Mouse (Mus musculus) kidney, adult 2 months (tissue): Measurements from ENCODE around the gene 4930583I09Rik. TPM values are rescaled to one million over a fixed set of nuclear protein-coding genes. Genes with fewer than 3 reads are reported as not detected.

Experiments
- DNase-seq: peaks from one replicate; pipeline ENCODE4 v3.0.0; 2021
- H3K27ac ChIP-seq: fragments of 200-500 bp; 2 replicates; pipeline ENCODE4 v1.5.1; 2012; ENCODE audit warnings: low read depth, low read length, control low read depth, inconsistent platforms; ENCODE audit not compliant: insufficient read depth
- H3K27me3 ChIP-seq: fragments of 200-500 bp; replicated peaks from 2 replicates; pipeline ENCODE4 v1.6.1; 2012; ENCODE audit warnings: mild to moderate bottlenecking, moderate library complexity, low read length, inconsistent platforms; ENCODE audit not compliant: control insufficient read depth, insufficient read depth
- H3K36me3 ChIP-seq: fragments of 200-500 bp; 2 replicates; pipeline ENCODE4 v1.6.1; 2012; ENCODE audit warnings: mild to moderate bottlenecking, moderate library complexity, low read length, inconsistent platforms; ENCODE audit not compliant: control insufficient read depth, insufficient read depth
- H3K4me1 ChIP-seq: fragments of 200-500 bp; 2 replicates; pipeline ENCODE4 v1.6.1; 2011; ENCODE audit warnings: low read length; ENCODE audit not compliant: control insufficient read depth, insufficient read depth
- H3K4me3 ChIP-seq: fragments of 200-500 bp; 2 replicates; pipeline ENCODE4 v1.5.1; 2011; ENCODE audit warnings: mild to moderate bottlenecking, low read depth, low read length, control low read depth; ENCODE audit not compliant: insufficient read depth
- CTCF ChIP-seq: fragments of 200-500 bp; conservative IDR thresholded peaks from 2 replicates; pipeline ENCODE4 v1.5.1; 2011; ENCODE audit warnings: low read depth, mild to moderate bottlenecking, control low read depth, low read length, moderate library complexity, mixed read lengths; ENCODE audit not compliant: insufficient read depth, insufficient read length
- POLR2A ChIP-seq: fragments of 200-500 bp; IDR thresholded peaks from one replicate; pipeline ENCODE4 v1.6.1; 2011; ENCODE audit warnings: low read depth, low read length, control low read depth
- WGBS: fragments of 180-500 bp; shearing (Covaris S2); methylation state at CpG from one replicate; pipeline ENCODE4 v1.1.7; 2018; 5-methylcytosine and 5-hydroxymethylcytosine counted together
- polyA plus RNA-seq: library from polyadenylated mRNA; depleted of rRNA; stranded (reverse); fragments of >200 nt; gene quantifications from 2 replicates; pipeline ENCODE4 v1.2.3, GENCODE M21; 2012

Gene 4930583I09Rik
- polyA plus RNA-seq, 1 experiment, result not detected

GRCm38 (mm10) chr17:64822561-64822960 is 13.3 kb downstream of the 4930583I09Rik start:
- WGBS, result 85% methylated on average over 5 of the region's 5 CpGs
- no peak overlapping the region for H3K4me3 ChIP-seq
- H3K27ac ChIP-seq, result no peak overlapping the region
- H3K4me1 ChIP-seq, result no peaks in the 10 kb centered on the region
- H3K36me3 ChIP-seq, result no peaks in the 10 kb centered on the region
- no peak for DNase-seq
- no peak for TF ChIP-seq POLR2A
- no peak for TF ChIP-seq CTCF
- no peaks in the 10 kb centered on the region; the same call in 1 of the 2 replicates for H3K27me3 ChIP-seq

- DNase-seq, result no peak
- H3K36me3 ChIP-seq, result no peaks in the 10 kb centered on the region
- H3K4me1 ChIP-seq, result no peaks in the 10 kb centered on the region
- TF ChIP-seq POLR2A (no peak), CTCF (no peak)
- no peaks in the 10 kb centered on the region; the same call in 1 of the 2 replicates for H3K27me3 ChIP-seq
- no peak overlapping the region for H3K4me3 ChIP-seq
- H3K27ac ChIP-seq, result no peak overlapping the region
- WGBS, result 82% methylated on average over 7 of the region's 7 CpGs
Measured at GRCm38 (mm10) chr17:64820841-64821593, 14.9 kb downstream of the 4930583I09Rik start.

- Histone ChIP-seq H3K27ac (no peak overlapping the region), H3K36me3 (no peaks in the 10 kb centered on the region), H3K4me3 (no peak overlapping the region), H3K27me3 (no peaks in the 10 kb centered on the region; the same call in 1 of the 2 replicates), H3K4me1 (no peaks in the 10 kb centered on the region)
- 93% methylated on average over 3 of the region's 3 CpGs for WGBS
- no peak for DNase-seq
- TF ChIP-seq POLR2A (no peak), CTCF (no peak)
Measured at GRCm38 (mm10) chr17:64816298-64816697, 19.6 kb downstream of the 4930583I09Rik start.

- Histone ChIP-seq H3K4me1 (no peaks in the 10 kb centered on the region), H3K27me3 (no peaks in the 10 kb centered on the region; the same call in 1 of the 2 replicates), H3K27ac (no peak overlapping the region), H3K36me3 (no peaks in the 10 kb centered on the region), H3K4me3 (no peak overlapping the region)
- WGBS, result 82% methylated on average over 2 of the region's 2 CpGs
- TF ChIP-seq CTCF (no peak), POLR2A (no peak)
- DNase-seq, result no peak
Measured at GRCm38 (mm10) chr17:64815806-64816205, 20.1 kb downstream of the 4930583I09Rik start.

- Histone ChIP-seq H3K4me3 (no peak overlapping the region), H3K36me3 (no peaks in the 10 kb centered on the region), H3K27ac (no peak overlapping the region), H3K27me3 (no peaks in the 10 kb centered on the region), H3K4me1 (no peaks in the 10 kb centered on the region)
- TF ChIP-seq POLR2A (no peak), CTCF (no peak)
- 90% methylated on average over 6 of the region's 6 CpGs for WGBS
- DNase-seq, result no peak
Measured at GRCm38 (mm10) chr17:64813568-64813967, 22.3 kb downstream of the 4930583I09Rik start.

GRCm38 (mm10) chr17:64806035-64806589 is 29.8 kb downstream of the 4930583I09Rik start:
- 85% methylated on average over 8 of the region's 8 CpGs for WGBS
- H3K4me1 ChIP-seq, result no peaks in the 10 kb centered on the region
- no peak overlapping the region for H3K4me3 ChIP-seq
- DNase-seq, result no peak
- H3K27me3 ChIP-seq, result no peaks in the 10 kb centered on the region
- H3K36me3 ChIP-seq, result no peaks in the 10 kb centered on the region
- no peak overlapping the region for H3K27ac ChIP-seq
- TF ChIP-seq CTCF, result no peak
- no peak for TF ChIP-seq POLR2A

- no peaks in the 10 kb centered on the region for H3K4me1 ChIP-seq
- no peaks in the 10 kb centered on the region for H3K36me3 ChIP-seq
- no peaks in the 10 kb centered on the region for H3K27me3 ChIP-seq
- whole genome bisulfite sequencing, result 70% methylated on average over 13 of the region's 13 CpGs
- no peak overlapping the region for H3K27ac ChIP-seq
- no peak for TF ChIP-seq CTCF
- no peak for TF ChIP-seq POLR2A
- no peak overlapping the region for H3K4me3 ChIP-seq
- DNase-seq, result no peak
Measured at GRCm38 (mm10) chr17:64804375-64805124, 31.3 kb downstream of the 4930583I09Rik start.
